Mouse (Mus musculus) embryonic fibroblast, embryonic 13.5 days (primary cell): ENCODE data around the gene Kcns3.

ENCODE experiments used
- CTCF ChIP-seq: IDR thresholded peaks from 2 replicates; pipeline ENCODE4 v1.5.1; 2011; ENCODE audit warnings: mild to moderate bottlenecking, control low read depth, low read length, moderate library complexity, borderline replicate concordance; ENCODE audit not compliant: insufficient read depth
- POLR2A ChIP-seq: IDR thresholded peaks from 2 replicates; pipeline ENCODE4 v1.6.1; 2011; ENCODE audit warnings: low read depth, mild to moderate bottlenecking, control low read depth, low read length, moderate library complexity

DNA sequence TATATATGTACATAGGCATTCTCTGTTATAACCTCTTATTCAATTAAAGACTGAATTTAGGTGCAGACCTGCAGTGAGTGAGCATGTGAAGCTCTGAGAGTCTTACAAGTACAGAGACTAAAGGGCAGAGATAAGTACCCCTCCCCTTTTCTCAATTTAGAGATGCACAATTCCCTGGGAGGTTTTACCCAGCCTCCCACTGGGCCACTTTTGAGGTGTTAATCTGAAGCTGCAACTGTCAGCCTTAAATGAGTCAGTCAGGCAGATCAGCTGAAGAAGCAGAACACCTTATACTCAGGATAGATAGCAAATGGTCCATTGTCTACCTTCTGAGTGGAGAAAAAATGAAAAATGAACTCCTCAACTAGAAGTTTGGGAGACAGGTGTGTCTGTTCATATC is 109.0 kb downstream of the Kcns3 start:
- TF ChIP-seq CTCF (no peak), POLR2A (no peak)
